Mouse (Mus musculus): Measurements from ENCODE around the gene Cep162. TPM values are rescaled to one million over a fixed set of nuclear protein-coding genes. Genes with fewer than 3 reads are reported as not detected.

Cep162 gene
- polyA plus RNA-seq, 1 experiment: 8.3 TPM

- H3K4me1 ChIP-seq (ENCODE audit: control insufficient read depth, insufficient read depth, low read length): peaks cover 8% of the 10 kb centered on the region
- no peak overlapping the region for H3K27ac ChIP-seq (ENCODE audit: control insufficient read depth, insufficient read depth, low read depth, low read length)
- TF ChIP-seq CTCF (IDR thresholded peaks at IDR 0.05; ENCODE audit: control insufficient read depth, insufficient read depth, insufficient replicate concordance, low read depth, low read length): no peak
- TF ChIP-seq POLR2A (IDR thresholded peaks at IDR 0.05; ENCODE audit: control insufficient read depth, low read depth, low read length): no peak
- H3K4me3 ChIP-seq (ENCODE audit: control insufficient read depth, low read depth, low read length): peak overlapping the region; percentile 14
- no peaks in the 10 kb centered on the region for H3K36me3 ChIP-seq (ENCODE audit: control insufficient read depth, insufficient read depth, low read length)
- H3K27me3 ChIP-seq (ENCODE audit: control insufficient read depth, insufficient read depth, low read length): no peaks in the 10 kb centered on the region
These were observed 110.8 kb downstream of the Cep162 start for GRCm38 (mm10) chr9:87144532-87144931.

GRCm38 (mm10) chr9:87144106-87144505 lies 111.2 kb downstream of the Cep162 start, which contains the start of gene Mrap2:
Gene Mrap2, plus strand, starts transcription at chr9:87144306.
- TF ChIP-seq POLR2A (IDR thresholded peaks at IDR 0.05; ENCODE audit: control insufficient read depth, low read depth, low read length) (no peak), CTCF (IDR thresholded peaks at IDR 0.05; ENCODE audit: control insufficient read depth, insufficient read depth, insufficient replicate concordance, low read depth, low read length) (0 out of 2 replicates have a peak, but pooled peaks have one; percentile 4)
- Histone ChIP-seq H3K4me3 (ENCODE audit: control insufficient read depth, low read depth, low read length) (peak within 1 kb of the TSS; percentile 14), H3K36me3 (ENCODE audit: control insufficient read depth, insufficient read depth, low read length) (no peaks in the 10 kb centered on the region), H3K27me3 (ENCODE audit: control insufficient read depth, insufficient read depth, low read length) (no peaks in the 10 kb centered on the region), H3K27ac (ENCODE audit: control insufficient read depth, insufficient read depth, low read depth, low read length) (no peak within 1 kb of the TSS), H3K4me1 (ENCODE audit: control insufficient read depth, insufficient read depth, low read length) (peaks cover 8% of the 10 kb centered on the region)

DNA sequence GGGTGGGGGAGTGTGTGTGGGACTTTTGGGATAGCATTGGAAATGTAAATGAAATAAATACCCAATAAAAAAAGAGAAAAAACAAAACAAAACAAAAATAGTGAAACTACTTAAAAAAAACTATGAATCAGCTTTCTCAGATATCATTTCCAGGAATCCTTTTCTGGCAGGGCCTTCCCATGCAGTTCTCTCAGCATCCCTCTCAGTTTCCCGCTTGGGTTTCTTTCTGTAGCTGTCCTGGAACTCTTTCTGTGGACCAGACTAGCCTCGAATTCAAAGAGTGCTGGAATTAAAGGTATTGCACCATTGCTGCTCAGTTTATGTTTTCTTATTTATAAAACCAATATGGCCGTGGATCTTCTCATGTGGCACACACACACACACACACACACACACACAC lies 112.3 kb downstream of the Cep162 start:
- Histone ChIP-seq H3K27me3 (ENCODE audit: control insufficient read depth, insufficient read depth, low read length) (no peaks in the 10 kb centered on the region), H3K27ac (ENCODE audit: control insufficient read depth, insufficient read depth, low read depth, low read length) (no peak overlapping the region), H3K36me3 (ENCODE audit: control insufficient read depth, insufficient read depth, low read length) (no peaks in the 10 kb centered on the region), H3K4me1 (ENCODE audit: control insufficient read depth, insufficient read depth, low read length) (peaks cover 8% of the 10 kb centered on the region), H3K4me3 (ENCODE audit: control insufficient read depth, low read depth, low read length) (no peak overlapping the region)
- TF ChIP-seq POLR2A (IDR thresholded peaks at IDR 0.05; ENCODE audit: control insufficient read depth, low read depth, low read length) (no peak), CTCF (IDR thresholded peaks at IDR 0.05; ENCODE audit: control insufficient read depth, insufficient read depth, insufficient replicate concordance, low read depth, low read length) (no peak)

Other genes starting within 250 kb of the Cep162 start
- gene Ripply2, start 240.0 kb downstream of the Cep162 start, polyA plus RNA-seq (2012; rRNA removed): not detected in 2 replicates
- gene Cyb5r4, start 233.5 kb downstream of the Cep162 start, polyA plus RNA-seq (2012; rRNA removed): 13.3 and 20.4 TPM in 2 replicates
- gene Mrap2, start 111.2 kb downstream of the Cep162 start, polyA plus RNA-seq (2012; rRNA removed): 0.22 and 0.23 TPM in 2 replicates